Mouse (Mus musculus): ENCODE results near the gene Aes. TPM values are rescaled to one million over a fixed set of nuclear protein-coding genes. Genes with fewer than 3 reads are reported as not detected.
A peak's percentile ranks its signal among the peaks of the same experiment; 100 is the strongest.

The Aes gene
- polyA plus RNA-seq, 1 experiment from 2014 or later, result 324 TPM

DNA sequence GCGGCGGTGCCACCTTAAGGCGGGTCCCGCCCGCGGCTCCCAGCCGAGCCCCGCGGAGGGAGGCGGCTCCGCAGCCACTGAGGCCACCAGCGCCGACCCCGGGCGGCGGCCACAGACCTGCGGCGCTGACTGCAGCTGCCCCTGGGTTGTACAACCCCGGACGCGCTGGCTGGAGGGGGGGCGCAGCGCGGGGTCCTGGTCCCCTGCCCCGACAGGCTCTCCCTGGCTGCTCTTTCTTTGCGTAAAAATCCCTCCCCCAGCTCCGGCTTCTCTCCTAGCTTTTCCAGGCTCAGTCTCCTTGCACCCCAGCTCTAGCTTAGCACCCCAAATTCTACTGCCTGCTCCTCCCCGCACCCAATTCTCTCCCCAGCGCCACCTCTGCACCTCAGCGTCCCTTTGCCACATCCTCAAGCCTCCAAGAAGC lies 15.9 kb downstream of the Aes start:
- Histone ChIP-seq H3K27ac (ENCODE audit: low read depth, low read length) (no peak overlapping the region), H3K4me1 (replicated peaks; ENCODE audit: control insufficient read depth, insufficient read depth, low read length) (peaks cover 30% of the 10 kb centered on the region), H3K9ac (ENCODE audit: low read length) (peak overlapping the region; percentile 53), H3K9me3 (ENCODE audit: control insufficient read depth, low read length) (no peaks in the 10 kb centered on the region), H3K27me3 (ENCODE audit: control insufficient read depth, insufficient read depth, low read length) (peaks cover 59% of the 10 kb centered on the region), H3K4me2 (ENCODE audit: low read depth, low read length, severe bottlenecking) (peak overlapping the region; percentile 54), H3K4me3 (ENCODE audit: low read depth, low read length) (peak overlapping the region; percentile 39), H3K36me3 (ENCODE audit: control insufficient read depth, insufficient read depth, low read length) (no peaks in the 10 kb centered on the region)
- DNase-seq (ENCODE audit: low spot score) (no peak), ATAC-seq (replicated peaks; ENCODE audit: low FRiP score) (no peak)
- 0% methylated on average over 30 of the region's 30 CpGs for WGBS

DNA sequence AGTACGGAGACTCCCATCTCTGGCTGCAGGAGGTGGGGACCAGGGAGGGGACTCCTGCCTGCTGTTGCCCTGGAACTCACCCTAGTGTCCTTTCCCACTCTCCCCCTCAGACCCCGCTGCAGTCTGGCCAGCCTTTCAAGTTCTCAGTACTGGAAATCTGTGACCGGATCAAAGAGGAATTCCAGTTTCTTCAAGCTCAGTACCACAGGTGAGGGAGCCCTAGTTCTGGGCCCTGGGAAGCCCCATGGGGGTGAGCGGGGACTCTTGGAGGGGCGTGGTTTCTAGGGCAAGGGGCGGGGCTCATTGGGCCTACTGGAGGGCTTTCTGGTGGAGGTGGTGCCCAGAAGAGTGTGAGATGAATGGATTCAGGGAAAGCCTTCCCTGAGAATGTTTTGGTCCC lies 16.4 kb downstream of the Aes start:
- H3K4me3 ChIP-seq (ENCODE audit: low read depth, low read length), result peak overlapping the region; percentile 39
- H3K4me1 ChIP-seq (replicated peaks; ENCODE audit: control insufficient read depth, insufficient read depth, low read length), result peaks cover 27% of the 10 kb centered on the region
- ATAC-seq (replicated peaks; ENCODE audit: low FRiP score), result no peak
- no peaks in the 10 kb centered on the region for H3K9me3 ChIP-seq (ENCODE audit: control insufficient read depth, low read length)
- WGBS, result 2% methylated on average over 6 of the region's 6 CpGs
- no peaks in the 10 kb centered on the region for H3K36me3 ChIP-seq (ENCODE audit: control insufficient read depth, insufficient read depth, low read length)
- DNase-seq (ENCODE audit: low spot score), result no peak
- H3K9ac ChIP-seq (ENCODE audit: low read length), result peak overlapping the region; percentile 53
- H3K4me2 ChIP-seq (ENCODE audit: low read depth, low read length, severe bottlenecking), result peak overlapping the region; percentile 54
- H3K27ac ChIP-seq (ENCODE audit: low read depth, low read length), result no peak overlapping the region
- peaks cover 59% of the 10 kb centered on the region for H3K27me3 ChIP-seq (ENCODE audit: control insufficient read depth, insufficient read depth, low read length)

DNA sequence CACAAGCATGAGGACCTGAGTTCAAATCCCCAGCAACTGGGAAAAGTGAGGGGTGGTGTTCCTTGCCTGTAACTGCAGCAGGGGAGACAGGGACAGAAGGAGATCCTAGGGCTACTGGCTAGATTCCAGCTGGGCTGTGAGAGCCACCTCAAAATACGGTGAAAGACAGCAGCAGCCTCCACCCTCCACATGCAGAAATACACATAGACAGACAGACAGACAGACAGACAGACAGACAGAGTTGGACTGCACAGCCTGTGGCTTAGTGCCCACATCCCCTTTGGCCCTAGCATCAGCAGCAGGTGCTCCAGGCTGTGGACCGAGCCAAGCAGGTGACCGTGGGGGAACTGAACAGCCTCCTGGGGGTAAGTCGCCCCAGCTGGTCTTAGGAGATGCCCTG lies 20.7 kb downstream of the Aes start:
- Histone ChIP-seq H3K4me3 (ENCODE audit: low read depth, low read length) (no peak overlapping the region), H3K4me2 (ENCODE audit: low read depth, low read length, severe bottlenecking) (no peak overlapping the region), H3K36me3 (ENCODE audit: control insufficient read depth, insufficient read depth, low read length) (no peaks in the 10 kb centered on the region), H3K9me3 (ENCODE audit: control insufficient read depth, low read length) (no peaks in the 10 kb centered on the region), H3K4me1 (replicated peaks; ENCODE audit: control insufficient read depth, insufficient read depth, low read length) (peaks cover 13% of the 10 kb centered on the region), H3K9ac (ENCODE audit: low read length) (no peak overlapping the region), H3K27ac (ENCODE audit: low read depth, low read length) (no peak overlapping the region), H3K27me3 (ENCODE audit: control insufficient read depth, insufficient read depth, low read length) (peaks cover 33% of the 10 kb centered on the region)
- 60% methylated on average over 4 of the region's 4 CpGs for WGBS
- DNase-seq (ENCODE audit: low spot score) (no peak), ATAC-seq (replicated peaks; ENCODE audit: low FRiP score) (no peak)

DNA sequence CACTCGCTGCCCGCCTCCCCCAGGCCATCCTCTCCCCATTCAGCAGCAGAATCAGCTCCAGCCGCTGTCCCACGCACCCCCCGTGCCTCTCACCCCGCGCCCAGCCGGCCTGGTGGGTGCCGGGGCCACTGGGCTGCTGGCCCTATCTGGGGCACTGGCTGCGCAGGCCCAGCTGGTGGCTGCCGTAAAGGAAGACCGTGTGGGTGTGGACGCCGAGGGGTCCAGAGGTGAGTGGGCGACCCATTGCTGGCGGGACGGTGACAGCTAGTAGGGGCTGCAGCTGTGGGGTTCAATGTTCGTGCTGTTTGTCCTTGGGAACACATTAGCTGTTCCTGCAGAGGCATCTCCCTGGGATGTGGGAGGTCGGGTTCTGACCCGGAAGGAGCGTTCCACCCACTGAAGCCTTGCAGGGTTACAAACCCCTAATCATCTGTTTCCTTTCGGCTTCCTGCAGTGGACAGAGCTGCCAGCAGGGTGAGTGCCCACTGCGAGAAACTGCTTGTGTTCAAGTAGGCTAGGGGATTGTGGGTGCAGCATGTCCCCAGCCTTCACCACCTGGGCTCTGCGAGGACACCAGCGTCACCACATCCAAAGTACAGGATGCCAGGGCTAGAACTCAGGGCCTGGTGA lies 21.3 kb downstream of the Aes start:
- H3K4me1 ChIP-seq (replicated peaks; ENCODE audit: control insufficient read depth, insufficient read depth, low read length), result peaks cover 9% of the 10 kb centered on the region
- WGBS, result 63% methylated on average over 25 of the region's 25 CpGs
- no peak for DNase-seq (ENCODE audit: low spot score)

DNA sequence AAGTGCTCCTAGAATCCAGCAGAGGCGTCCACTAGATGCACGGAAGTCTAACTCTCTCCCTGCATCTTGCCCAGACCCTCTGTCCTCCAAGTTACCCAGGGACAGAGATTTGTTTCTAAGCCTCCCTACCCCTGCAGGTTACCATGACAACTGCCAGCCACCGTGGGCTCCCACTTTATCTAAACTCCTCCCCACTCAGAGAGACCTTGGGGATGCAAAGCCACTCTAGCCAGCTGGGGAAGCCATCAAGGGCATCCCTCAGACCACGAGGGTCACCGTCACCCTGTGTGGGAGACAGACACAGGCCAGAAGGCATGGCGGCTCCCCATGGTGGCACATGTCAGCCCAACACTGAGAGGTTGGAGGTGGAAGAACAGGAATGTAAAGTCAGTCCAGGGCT lies 24.1 kb downstream of the Aes start:
- peaks cover 12% of the 10 kb centered on the region; the same call in 1 of the 2 replicates for H3K27me3 ChIP-seq (ENCODE audit: control insufficient read depth, insufficient read depth, low read length)
- peaks cover 4% of the 10 kb centered on the region; the same call in 1 of the 2 replicates for H3K4me1 ChIP-seq (replicated peaks; ENCODE audit: control insufficient read depth, insufficient read depth, low read length)
- no peak overlapping the region for H3K4me3 ChIP-seq (ENCODE audit: low read depth, low read length)
- no peak overlapping the region for H3K27ac ChIP-seq (ENCODE audit: low read depth, low read length)
- DNase-seq (ENCODE audit: low spot score) (no peak), ATAC-seq (replicated peaks; ENCODE audit: low FRiP score) (no peak)
- H3K9me3 ChIP-seq (ENCODE audit: control insufficient read depth, low read length), result no peaks in the 10 kb centered on the region
- no peak overlapping the region for H3K4me2 ChIP-seq (ENCODE audit: low read depth, low read length, severe bottlenecking)
- 52% methylated on average over 6 of the region's 6 CpGs for WGBS
- H3K36me3 ChIP-seq (ENCODE audit: control insufficient read depth, insufficient read depth, low read length), result no peaks in the 10 kb centered on the region
- H3K9ac ChIP-seq (ENCODE audit: low read length), result no peak overlapping the region

More for the DNA sequence above, 21.3 kb downstream of the Aes start:
- H3K9ac ChIP-seq (ENCODE audit: low read length), result no peak overlapping the region
- no peaks in the 10 kb centered on the region for H3K36me3 ChIP-seq (ENCODE audit: control insufficient read depth, insufficient read depth, low read length)
- H3K27ac ChIP-seq (ENCODE audit: low read depth, low read length), result no peak overlapping the region
- H3K27me3 ChIP-seq (ENCODE audit: control insufficient read depth, insufficient read depth, low read length), result peaks cover 27% of the 10 kb centered on the region
- H3K9me3 ChIP-seq (ENCODE audit: control insufficient read depth, low read length), result no peaks in the 10 kb centered on the region
- no peak overlapping the region for H3K4me2 ChIP-seq (ENCODE audit: low read depth, low read length, severe bottlenecking)
- no peak overlapping the region for H3K4me3 ChIP-seq (ENCODE audit: low read depth, low read length)
- ATAC-seq (replicated peaks; ENCODE audit: low FRiP score), result no peak

DNA sequence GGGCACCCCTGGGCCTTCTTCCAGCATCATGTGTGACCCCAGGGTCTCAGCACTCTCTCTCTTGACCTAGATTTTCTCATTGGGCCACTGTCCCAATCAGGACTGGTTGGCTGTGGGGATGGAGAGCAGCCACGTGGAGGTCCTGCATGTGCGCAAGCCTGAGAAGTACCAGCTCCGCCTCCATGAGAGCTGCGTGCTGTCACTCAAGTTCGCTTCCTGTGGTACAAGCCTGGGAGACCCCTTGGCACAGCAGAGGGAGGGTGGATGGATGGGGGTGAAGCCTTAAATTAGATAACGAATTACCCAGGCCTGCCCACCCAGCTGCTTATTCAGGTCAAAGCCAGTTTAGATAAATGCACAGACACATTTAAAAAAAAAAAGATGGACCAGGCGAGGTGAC lies 29.5 kb downstream of the Aes start:
- H3K36me3 ChIP-seq (ENCODE audit: control insufficient read depth, insufficient read depth, low read length), result no peaks in the 10 kb centered on the region
- H3K27me3 ChIP-seq (ENCODE audit: control insufficient read depth, insufficient read depth, low read length), result peaks cover 4% of the 10 kb centered on the region
- no peak for ATAC-seq (replicated peaks; ENCODE audit: low FRiP score)
- H3K4me1 ChIP-seq (replicated peaks; ENCODE audit: control insufficient read depth, insufficient read depth, low read length), result no peaks in the 10 kb centered on the region
- no peak overlapping the region for H3K27ac ChIP-seq (ENCODE audit: low read depth, low read length)
- WGBS, result 62% methylated on average over 7 of the region's 7 CpGs
- DNase-seq (ENCODE audit: low spot score), result no peak
- H3K9ac ChIP-seq (ENCODE audit: low read length), result no peak overlapping the region
- no peaks in the 10 kb centered on the region for H3K9me3 ChIP-seq (ENCODE audit: control insufficient read depth, low read length)
- H3K4me2 ChIP-seq (ENCODE audit: low read depth, low read length, severe bottlenecking), result no peak overlapping the region
- no peak overlapping the region for H3K4me3 ChIP-seq (ENCODE audit: low read depth, low read length)

DNA sequence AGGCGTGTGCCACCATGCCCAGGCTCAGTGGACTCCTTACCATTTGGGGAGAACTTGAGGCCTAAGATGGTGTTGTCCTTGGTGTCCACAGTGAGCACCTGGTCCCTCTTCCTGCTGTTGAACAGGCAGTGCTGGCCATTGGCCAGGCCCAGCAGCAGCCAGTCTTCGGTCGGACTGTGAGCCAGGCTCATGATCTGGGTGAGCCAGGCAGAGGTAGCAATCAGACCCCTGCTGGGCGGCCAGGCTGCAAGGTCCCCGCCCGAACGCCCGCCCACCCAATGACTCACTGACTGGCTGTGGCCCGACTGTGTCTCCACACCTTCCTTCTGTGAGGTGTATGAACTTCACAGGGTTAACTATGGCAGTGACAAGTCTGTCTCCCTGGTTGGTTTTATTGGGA lies 32.6 kb downstream of the Aes start:
- ATAC-seq (replicated peaks; ENCODE audit: low FRiP score), result no peak
- Histone ChIP-seq H3K9ac (ENCODE audit: low read length) (no peak overlapping the region), H3K27me3 (ENCODE audit: control insufficient read depth, insufficient read depth, low read length) (peaks cover 31% of the 10 kb centered on the region), H3K27ac (ENCODE audit: low read depth, low read length) (no peak overlapping the region), H3K4me1 (replicated peaks; ENCODE audit: control insufficient read depth, insufficient read depth, low read length) (peaks cover 11% of the 10 kb centered on the region), H3K36me3 (ENCODE audit: control insufficient read depth, insufficient read depth, low read length) (no peaks in the 10 kb centered on the region), H3K4me3 (ENCODE audit: low read depth, low read length) (no peak overlapping the region), H3K9me3 (ENCODE audit: control insufficient read depth, low read length) (no peaks in the 10 kb centered on the region), H3K4me2 (ENCODE audit: low read depth, low read length, severe bottlenecking) (no peak overlapping the region)
- no peak for DNase-seq (ENCODE audit: low spot score)
- WGBS, result 67% methylated on average over 9 of the region's 9 CpGs

DNA sequence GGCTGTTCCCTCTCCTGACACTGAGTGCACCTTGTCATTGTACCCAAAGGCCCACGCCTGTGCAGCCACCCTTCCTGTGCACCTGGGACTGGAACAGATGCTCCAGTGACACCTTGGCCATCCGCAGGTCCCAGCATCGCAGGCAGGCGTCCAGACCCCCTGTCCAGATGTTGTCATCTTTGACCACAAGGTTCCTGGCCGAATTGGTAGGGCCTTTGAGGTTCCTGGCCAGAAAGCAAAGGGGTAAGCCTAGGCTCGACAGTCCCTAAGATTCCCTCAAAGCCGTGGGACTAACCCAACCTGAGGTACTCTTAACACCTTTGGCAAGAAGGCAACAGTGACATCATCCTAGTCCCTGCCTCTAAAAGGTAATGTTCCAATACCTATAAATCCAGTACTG lies 33.3 kb downstream of the Aes start:
- Histone ChIP-seq H3K4me3 (ENCODE audit: low read depth, low read length) (no peak overlapping the region), H3K9me3 (ENCODE audit: control insufficient read depth, low read length) (no peaks in the 10 kb centered on the region), H3K36me3 (ENCODE audit: control insufficient read depth, insufficient read depth, low read length) (no peaks in the 10 kb centered on the region), H3K27me3 (ENCODE audit: control insufficient read depth, insufficient read depth, low read length) (peaks cover 36% of the 10 kb centered on the region), H3K9ac (ENCODE audit: low read length) (no peak overlapping the region), H3K4me2 (ENCODE audit: low read depth, low read length, severe bottlenecking) (no peak overlapping the region), H3K27ac (ENCODE audit: low read depth, low read length) (no peak overlapping the region), H3K4me1 (replicated peaks; ENCODE audit: control insufficient read depth, insufficient read depth, low read length) (peaks cover 17% of the 10 kb centered on the region)
- ATAC-seq (replicated peaks; ENCODE audit: low FRiP score), result no peak
- 79% methylated on average over 7 of the region's 7 CpGs for WGBS
- no peak for DNase-seq (ENCODE audit: low spot score)

DNA sequence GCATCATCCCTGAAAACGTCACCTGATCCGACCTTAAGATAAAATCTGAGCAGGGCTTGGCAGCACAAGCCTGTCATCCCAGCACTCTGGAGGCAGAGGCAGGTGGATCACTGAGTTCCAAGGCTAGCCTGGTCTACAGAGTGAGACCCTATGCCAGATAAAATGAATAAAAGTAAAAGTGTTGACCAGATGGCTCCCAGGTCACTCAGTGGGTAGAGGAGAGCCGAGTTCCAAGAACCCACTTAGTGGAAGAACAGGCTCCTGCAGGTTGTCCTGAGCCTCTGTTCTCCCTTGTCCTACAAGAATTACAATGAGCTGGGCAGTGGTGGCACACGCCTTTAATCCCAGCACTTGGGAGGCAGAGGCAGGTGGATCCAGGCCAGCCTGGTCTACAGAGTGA lies 33.9 kb downstream of the Aes start:
- Histone ChIP-seq H3K27ac (ENCODE audit: low read depth, low read length) (no peak overlapping the region), H3K27me3 (ENCODE audit: control insufficient read depth, insufficient read depth, low read length) (peaks cover 40% of the 10 kb centered on the region), H3K4me3 (ENCODE audit: low read depth, low read length) (no peak overlapping the region), H3K4me1 (replicated peaks; ENCODE audit: control insufficient read depth, insufficient read depth, low read length) (peaks cover 17% of the 10 kb centered on the region), H3K4me2 (ENCODE audit: low read depth, low read length, severe bottlenecking) (no peak overlapping the region), H3K36me3 (ENCODE audit: control insufficient read depth, insufficient read depth, low read length) (no peaks in the 10 kb centered on the region), H3K9me3 (ENCODE audit: control insufficient read depth, low read length) (no peaks in the 10 kb centered on the region), H3K9ac (ENCODE audit: low read length) (no peak overlapping the region)
- DNase-seq (ENCODE audit: low spot score), result no peak
- 60% methylated on average over 4 of the region's 4 CpGs for WGBS
- ATAC-seq (replicated peaks; ENCODE audit: low FRiP score), result no peak

All from forebrain, embryonic 11.5 days (tissue).